Mouse (Mus musculus) B cell, adult 2 months (primary cell): ENCODE measurements around the gene Cdh15.

Experiments used
- DNase-seq, 2 experiments: peaks; one replicate each; pipeline ENCODE4 v3.0.0; 2022

Cdh15 gene

DNA sequence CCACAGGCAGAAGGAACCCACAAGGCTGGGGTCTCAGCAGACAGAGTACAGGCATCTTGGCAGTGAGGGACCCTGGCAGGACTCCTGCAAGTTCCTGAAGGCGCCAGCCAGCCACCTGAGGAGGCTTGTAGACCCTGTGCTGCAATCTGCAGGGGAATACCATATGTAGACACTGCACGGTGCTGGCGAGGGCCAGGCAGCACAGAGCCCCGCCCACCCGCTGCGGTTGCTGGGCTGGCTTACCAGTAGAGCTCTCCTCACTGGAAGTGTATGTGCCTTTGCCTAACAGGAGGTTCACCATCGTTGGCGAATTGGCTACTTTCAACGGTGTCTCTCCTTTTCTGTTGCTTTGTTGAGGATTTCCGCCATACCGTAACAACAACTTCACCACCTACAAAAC is 48.6 kb downstream of the Cdh15 start:
- DNase-seq: no peak

- no peak for DNase-seq
These were observed 49.4 kb downstream of the Cdh15 start for GRCm38 (mm10) chr8:122897200-122897599.

DNA sequence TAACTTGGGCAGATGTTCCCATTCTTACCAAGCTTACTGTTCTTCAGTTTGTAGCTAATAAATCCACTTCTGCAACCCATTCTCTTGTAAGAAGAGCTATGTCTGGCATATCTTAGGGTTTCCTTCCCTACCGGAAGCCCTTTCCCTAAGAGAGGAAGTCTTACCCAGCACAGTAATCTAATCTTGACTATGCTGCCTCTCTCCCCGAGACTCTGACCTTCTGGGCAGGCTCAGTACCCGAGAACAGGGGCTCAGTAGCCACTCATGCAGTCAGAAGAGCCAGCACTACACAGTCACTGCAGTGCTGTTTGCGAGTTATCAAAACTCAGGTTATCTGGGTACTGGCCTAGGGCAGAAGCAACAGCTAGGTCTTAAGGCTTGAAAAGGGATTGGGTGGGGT is 50.3 kb downstream of the Cdh15 start:
- no peak for DNase-seq

GRCm38 (mm10) chr8:122898473-122898872 is 50.7 kb downstream of the Cdh15 start:
- no peak for DNase-seq

DNA sequence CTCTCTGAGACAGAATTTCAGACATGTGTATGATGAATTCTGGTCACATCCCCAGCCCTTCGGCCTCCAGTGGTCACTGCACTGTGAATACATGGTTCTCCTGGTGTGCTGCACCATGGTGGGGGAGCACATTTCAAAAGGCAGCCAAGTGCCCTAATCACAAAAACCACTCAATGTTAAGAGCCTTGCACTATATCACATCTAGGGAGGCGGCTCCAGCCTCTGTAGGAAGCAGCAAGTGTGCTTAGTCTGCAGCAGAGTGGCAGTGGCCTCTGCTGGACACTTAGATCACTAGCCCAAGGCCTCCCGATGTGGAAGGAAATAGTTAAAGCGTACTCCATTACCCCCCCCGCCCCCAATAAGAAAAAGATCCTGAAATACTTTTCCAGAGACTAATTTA is 51.3 kb downstream of the Cdh15 start:
- no peak for DNase-seq

- DNase-seq: no peak
These were observed 53.7 kb downstream of the Cdh15 start for GRCm38 (mm10) chr8:122901476-122901875.

- no peak for DNase-seq
These were observed 54.2 kb downstream of the Cdh15 start for GRCm38 (mm10) chr8:122901892-122902515.

DNA sequence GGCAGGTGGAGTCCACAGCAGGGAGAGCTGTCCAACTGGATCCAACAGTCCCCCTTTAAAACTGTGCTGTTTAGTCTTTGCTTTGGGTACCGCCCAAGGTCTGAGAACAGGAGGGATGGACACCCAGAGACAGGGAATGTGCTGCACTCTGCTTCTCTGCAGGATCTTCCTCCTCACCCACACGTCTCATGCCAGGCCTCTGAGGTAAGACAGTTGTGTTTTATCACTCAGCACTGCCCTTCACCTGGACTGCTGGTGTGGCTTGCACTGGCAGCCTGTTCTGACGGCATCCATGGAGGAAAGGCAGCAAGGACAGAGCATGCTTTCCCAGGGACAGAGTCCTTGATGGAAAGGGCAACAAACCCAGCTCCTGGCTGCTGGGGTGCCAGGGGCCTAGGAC is 54.8 kb downstream of the Cdh15 start:
- DNase-seq: no peak

GRCm38 (mm10) chr8:122903002-122903401 is 55.2 kb downstream of the Cdh15 start:
- no peak for DNase-seq

DNA sequence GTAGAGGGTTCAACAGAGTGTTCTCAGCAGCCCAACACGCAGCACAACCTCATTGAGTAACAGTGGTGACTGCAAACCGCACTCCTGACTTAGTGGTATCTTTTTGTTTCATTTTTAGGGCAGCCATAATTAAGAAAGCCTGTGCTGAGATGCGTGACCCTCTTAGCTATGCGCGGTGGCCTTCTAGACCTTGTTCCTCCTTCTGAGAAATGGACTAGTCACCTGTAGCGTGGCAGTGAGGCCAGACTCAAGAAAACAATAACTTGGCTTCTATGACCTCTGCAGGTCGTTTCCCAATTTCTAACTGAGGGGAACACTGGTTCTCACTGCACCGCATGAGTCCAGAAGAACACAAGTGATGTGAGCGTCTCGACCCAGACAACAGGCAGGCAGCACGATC is 56.7 kb downstream of the Cdh15 start:
- peak; percentile 27 to 30 for DNase-seq

- no peak for DNase-seq
These were observed 57.6 kb downstream of the Cdh15 start for GRCm38 (mm10) chr8:122905346-122905745.

DNA sequence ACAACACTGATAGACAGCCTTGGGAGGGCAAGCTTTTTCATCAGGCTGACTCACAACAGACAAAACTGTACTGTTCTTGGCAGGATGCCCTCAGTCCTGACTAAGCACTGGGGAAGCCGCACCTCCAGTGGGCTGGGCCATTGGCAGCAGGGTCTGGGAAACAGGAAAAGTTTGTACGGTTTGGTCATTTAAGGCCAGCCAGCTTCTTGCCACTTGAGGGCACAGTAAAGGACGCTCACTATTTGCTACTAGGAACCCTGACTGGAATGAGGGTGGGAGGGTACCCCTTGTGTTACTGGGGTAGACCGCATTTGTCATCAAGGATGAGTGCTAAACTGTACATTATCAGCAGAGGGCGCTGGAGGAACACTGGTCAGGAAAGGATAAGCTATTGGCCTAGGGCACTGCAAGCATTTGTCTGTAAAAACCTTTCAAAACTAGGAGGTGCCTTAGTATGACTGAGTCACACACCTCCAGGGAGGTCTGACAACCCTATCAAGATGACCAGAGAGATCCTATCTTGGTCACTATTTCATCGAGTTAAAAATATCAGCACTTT is 58.8 kb downstream of the Cdh15 start:
- peak; percentile 87 to 89 for DNase-seq

DNA sequence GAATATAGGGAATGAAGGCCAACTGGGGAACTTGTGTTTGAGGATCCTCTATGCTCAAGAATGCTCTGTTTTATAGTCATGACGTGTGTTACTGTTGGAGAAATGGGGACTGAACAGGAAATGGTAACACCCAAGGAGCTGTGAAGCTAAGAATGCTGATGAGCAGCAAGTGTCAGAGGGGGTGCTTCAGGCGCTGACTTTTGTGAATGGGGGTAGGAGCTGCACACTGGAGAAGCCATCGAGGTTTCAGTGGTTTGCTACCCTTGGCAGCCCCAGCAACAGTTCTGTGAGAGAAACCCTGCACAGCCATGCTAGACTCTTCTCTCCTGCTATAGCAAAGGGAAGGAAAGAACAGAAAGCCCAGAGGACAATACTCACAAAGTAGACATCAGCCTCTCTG is 64.4 kb downstream of the Cdh15 start:
- no peak for DNase-seq

DNA sequence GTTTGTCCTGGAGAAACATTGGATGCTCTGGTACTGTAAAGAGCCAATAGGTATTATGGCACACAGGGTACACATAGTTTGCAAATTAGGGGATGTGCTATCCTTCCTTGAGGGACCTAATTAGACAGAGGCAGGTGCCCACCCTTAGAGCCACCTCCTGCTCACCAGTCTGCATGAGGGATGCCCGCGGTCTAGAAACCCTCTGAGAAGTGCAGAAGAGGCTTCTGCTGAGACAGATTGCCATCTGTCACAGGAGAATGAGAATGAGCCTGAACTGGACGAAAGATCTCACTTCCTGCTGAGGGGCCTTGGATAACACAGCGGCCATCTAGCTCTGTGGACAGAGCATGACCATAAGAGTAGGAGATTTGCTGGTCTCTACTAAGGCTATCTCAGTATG is 65.1 kb downstream of the Cdh15 start:
- no peak for DNase-seq

GRCm38 (mm10) chr8:122916766-122917165 is 69.0 kb downstream of the Cdh15 start:
- no peak for DNase-seq
